Mouse (Mus musculus) olfactory bulb, adult 2 months (tissue): Measurements from ENCODE around the gene Samd4b.

Experiments
- CTCF ChIP-seq: fragments of 200-500 bp; IDR thresholded peaks from 2 replicates; pipeline ENCODE4 v1.5.1; 2012; ENCODE audit warnings: low read depth, mild to moderate bottlenecking, low read length, moderate library complexity; ENCODE audit not compliant: insufficient read depth
- POLR2A ChIP-seq: fragments of 200-500 bp; IDR thresholded peaks from 2 replicates; pipeline ENCODE4 v1.6.1; 2012; ENCODE audit warnings: mild to moderate bottlenecking, low read depth, low read length, moderate library complexity; ENCODE audit not compliant: insufficient read depth

DNA sequence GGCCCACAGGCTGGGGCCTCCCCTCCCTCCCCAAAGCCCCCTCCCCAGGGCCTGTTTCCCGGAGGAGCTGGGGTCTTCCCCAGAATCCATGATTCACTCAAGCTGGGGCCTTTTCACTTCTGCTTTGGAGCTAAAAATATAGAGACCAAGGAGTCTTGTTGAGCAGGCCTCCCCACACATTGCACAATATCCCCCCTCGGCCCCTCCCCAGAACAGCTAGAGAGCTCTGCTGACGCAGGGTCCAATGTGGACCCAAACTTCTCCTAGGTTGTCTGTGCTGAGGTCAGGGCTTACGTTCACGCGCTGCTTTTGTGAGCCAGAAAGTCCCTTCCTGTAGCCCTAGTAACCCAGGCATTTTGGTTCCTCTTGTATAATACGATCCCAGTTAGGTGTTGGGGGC, 211.9 kb downstream of the Samd4b start:
- TF ChIP-seq POLR2A (no peak), CTCF (no peak)
